Mouse (Mus musculus): ENCODE results near the gene Pbrm1. TPM values are rescaled to one million over a fixed set of nuclear protein-coding genes. Genes with fewer than 3 reads are reported as not detected.
A peak's percentile ranks its signal among the peaks of the same experiment; 100 is the strongest.

Gene Pbrm1
- polyA plus RNA-seq, 1 experiment from 2014 or later = 47.9 TPM

GRCm38 (mm10) chr14:31062277-31062676, 43.3 kb downstream of the Pbrm1 start:
- Histone ChIP-seq H3K36me3 (ENCODE audit: control insufficient read depth, insufficient read depth, low read length) (peaks cover 8% of the 10 kb centered on the region; the same call in 1 of the 2 replicates), H3K9ac (ENCODE audit: low read length) (no peak overlapping the region), H3K27ac (replicated peaks) (no peak overlapping the region), H3K4me2 (replicated peaks; ENCODE audit: low read depth) (no peak overlapping the region), H3K4me1 (replicated peaks; ENCODE audit: control insufficient read depth, insufficient read depth) (no peaks in the 10 kb centered on the region), H3K9me3 (ENCODE audit: control insufficient read depth, low read length) (no peaks in the 10 kb centered on the region), H3K27me3 (ENCODE audit: control insufficient read depth, insufficient read depth, low read length) (no peaks in the 10 kb centered on the region), H3K4me3 (ENCODE audit: low read depth, low read length) (no peak overlapping the region)
- no peak for ATAC-seq (ENCODE audit: low FRiP score, low TSS enrichment)
- TF ChIP-seq CTCF (IDR thresholded peaks at IDR 0.05; ENCODE audit: low read depth) = peak; percentile 66
- TF ChIP-seq EP300 (optimal IDR thresholded peaks at IDR 0.05) = no peak
- no peak for DNase-seq (ENCODE audit: low spot score)
- WGBS = 45% methylated on average over 1 of the region's 1 CpGs

- no peak for TF ChIP-seq EP300 (optimal IDR thresholded peaks at IDR 0.05)
- no peak for TF ChIP-seq CTCF (IDR thresholded peaks at IDR 0.05; ENCODE audit: low read depth)
- Histone ChIP-seq H3K4me3 (ENCODE audit: low read depth, low read length) (no peak overlapping the region), H3K27ac (replicated peaks) (no peak overlapping the region), H3K36me3 (ENCODE audit: control insufficient read depth, insufficient read depth, low read length) (peaks cover 13% of the 10 kb centered on the region), H3K4me1 (replicated peaks; ENCODE audit: control insufficient read depth, insufficient read depth) (no peaks in the 10 kb centered on the region), H3K4me2 (replicated peaks; ENCODE audit: low read depth) (no peak overlapping the region), H3K9ac (ENCODE audit: low read length) (no peak overlapping the region), H3K27me3 (ENCODE audit: control insufficient read depth, insufficient read depth, low read length) (no peaks in the 10 kb centered on the region), H3K9me3 (ENCODE audit: control insufficient read depth, low read length) (no peaks in the 10 kb centered on the region)
- DNase-seq (ENCODE audit: low spot score) = no peak
- no peak for ATAC-seq (ENCODE audit: low FRiP score, low TSS enrichment)
- 80% methylated on average over 4 of the region's 4 CpGs for WGBS
Observed at GRCm38 (mm10) chr14:31069086-31069733, 50.3 kb downstream of the Pbrm1 start.

GRCm38 (mm10) chr14:31078597-31079208, 59.8 kb downstream of the Pbrm1 start:
- 98% methylated on average over 3 of the region's 3 CpGs for WGBS
- DNase-seq (ENCODE audit: low spot score) = no peak
- Histone ChIP-seq H3K4me1 (replicated peaks; ENCODE audit: control insufficient read depth, insufficient read depth) (no peaks in the 10 kb centered on the region), H3K9me3 (ENCODE audit: control insufficient read depth, low read length) (no peaks in the 10 kb centered on the region), H3K27ac (replicated peaks) (no peak overlapping the region), H3K36me3 (ENCODE audit: control insufficient read depth, insufficient read depth, low read length) (peaks cover 12% of the 10 kb centered on the region; the same call in 1 of the 2 replicates), H3K4me3 (ENCODE audit: low read depth, low read length) (no peak overlapping the region), H3K9ac (ENCODE audit: low read length) (no peak overlapping the region), H3K4me2 (replicated peaks; ENCODE audit: low read depth) (no peak overlapping the region), H3K27me3 (ENCODE audit: control insufficient read depth, insufficient read depth, low read length) (no peaks in the 10 kb centered on the region)
- TF ChIP-seq EP300 (optimal IDR thresholded peaks at IDR 0.05) (no peak), CTCF (IDR thresholded peaks at IDR 0.05; ENCODE audit: low read depth) (no peak)
- no peak for ATAC-seq (ENCODE audit: low FRiP score, low TSS enrichment)

- ATAC-seq (ENCODE audit: low FRiP score, low TSS enrichment) (no peak), DNase-seq (ENCODE audit: low spot score) (no peak)
- H3K9me3 ChIP-seq (ENCODE audit: control insufficient read depth, low read length) = no peaks in the 10 kb centered on the region
- TF ChIP-seq EP300 (optimal IDR thresholded peaks at IDR 0.05) = no peak
- TF ChIP-seq CTCF (IDR thresholded peaks at IDR 0.05; ENCODE audit: low read depth) = no peak
- H3K9ac ChIP-seq (ENCODE audit: low read length) = no peak overlapping the region
- 86% methylated on average over 3 of the region's 3 CpGs for whole genome bisulfite sequencing
- peaks cover 10% of the 10 kb centered on the region; the same call in 1 of the 2 replicates for H3K36me3 ChIP-seq (ENCODE audit: control insufficient read depth, insufficient read depth, low read length)
- no peaks in the 10 kb centered on the region for H3K27me3 ChIP-seq (ENCODE audit: control insufficient read depth, insufficient read depth, low read length)
- H3K4me2 ChIP-seq (replicated peaks; ENCODE audit: low read depth) = no peak overlapping the region
- H3K27ac ChIP-seq (replicated peaks) = no peak overlapping the region
- H3K4me3 ChIP-seq (ENCODE audit: low read depth, low read length) = no peak overlapping the region
- no peaks in the 10 kb centered on the region for H3K4me1 ChIP-seq (replicated peaks; ENCODE audit: control insufficient read depth, insufficient read depth)
Observed at GRCm38 (mm10) chr14:31079313-31080028, 60.5 kb downstream of the Pbrm1 start.

- Histone ChIP-seq H3K4me1 (replicated peaks; ENCODE audit: control insufficient read depth, insufficient read depth) (no peaks in the 10 kb centered on the region), H3K36me3 (ENCODE audit: control insufficient read depth, insufficient read depth, low read length) (peaks cover 10% of the 10 kb centered on the region), H3K27ac (replicated peaks) (no peak overlapping the region), H3K9me3 (ENCODE audit: control insufficient read depth, low read length) (no peaks in the 10 kb centered on the region), H3K9ac (ENCODE audit: low read length) (no peak overlapping the region), H3K4me3 (ENCODE audit: low read depth, low read length) (no peak overlapping the region), H3K27me3 (ENCODE audit: control insufficient read depth, insufficient read depth, low read length) (no peaks in the 10 kb centered on the region), H3K4me2 (replicated peaks; ENCODE audit: low read depth) (no peak overlapping the region)
- no peak for DNase-seq (ENCODE audit: low spot score)
- TF ChIP-seq EP300 (optimal IDR thresholded peaks at IDR 0.05) = no peak
- TF ChIP-seq CTCF (IDR thresholded peaks at IDR 0.05; ENCODE audit: low read depth) = no peak
- no peak for ATAC-seq (ENCODE audit: low FRiP score, low TSS enrichment)
Observed at GRCm38 (mm10) chr14:31081147-31081546, 62.2 kb downstream of the Pbrm1 start.

GRCm38 (mm10) chr14:31087433-31087832, 68.5 kb downstream of the Pbrm1 start:
- no peaks in the 10 kb centered on the region for H3K27me3 ChIP-seq (ENCODE audit: control insufficient read depth, insufficient read depth, low read length)
- H3K4me3 ChIP-seq (ENCODE audit: low read depth, low read length) = no peak overlapping the region
- WGBS = 78% methylated on average over 6 of the region's 6 CpGs
- no peak overlapping the region for H3K9ac ChIP-seq (ENCODE audit: low read length)
- TF ChIP-seq EP300 (optimal IDR thresholded peaks at IDR 0.05) (no peak), CTCF (IDR thresholded peaks at IDR 0.05; ENCODE audit: low read depth) (peak; percentile 47)
- no peaks in the 10 kb centered on the region for H3K4me1 ChIP-seq (replicated peaks; ENCODE audit: control insufficient read depth, insufficient read depth)
- ATAC-seq (ENCODE audit: low FRiP score, low TSS enrichment) (no peak), DNase-seq (ENCODE audit: low spot score) (peak; percentile 25)
- H3K27ac ChIP-seq (replicated peaks) = no peak overlapping the region
- H3K36me3 ChIP-seq (ENCODE audit: control insufficient read depth, insufficient read depth, low read length) = peaks cover 9% of the 10 kb centered on the region
- no peaks in the 10 kb centered on the region for H3K9me3 ChIP-seq (ENCODE audit: control insufficient read depth, low read length)
- H3K4me2 ChIP-seq (replicated peaks; ENCODE audit: low read depth) = no peak overlapping the region

Data from stomach, postnatal 0 days (tissue).